Mouse (Mus musculus) heart, embryonic 13.5 days (tissue): ENCODE data around the gene Ncoa5. TPM values are rescaled to one million over a fixed set of nuclear protein-coding genes. Genes with fewer than 3 reads are reported as not detected.

Source experiments
- ATAC-seq: fragments of 200-750 bp; cut with Nextera tagmentation; 2 replicates; pipeline ENCODE4 v1.8.0; 2017; ENCODE audit warnings: moderate TSS enrichment; ENCODE audit not compliant: insufficient number of reproducible peaks, low FRiP score, low TSS enrichment; ENCODE audit errors: extremely low read depth
- H3K27ac ChIP-seq: fragments of 300-500 bp; sonication (generic); replicated peaks from 2 replicates; pipeline ENCODE4 v1.5.1; 2015; ENCODE audit warnings: moderate library complexity, mild to moderate bottlenecking, inconsistent platforms
- H3K27me3 ChIP-seq: fragments of 300-500 bp; sonication (generic); replicated peaks from 2 replicates; pipeline ENCODE4 v1.6.1; 2015; ENCODE audit warnings: mild to moderate bottlenecking, inconsistent platforms
- H3K36me3 ChIP-seq: fragments of 300-500 bp; sonication (generic); 2 replicates; pipeline ENCODE4 v1.6.1; 2015; ENCODE audit warnings: mild to moderate bottlenecking, inconsistent platforms
- H3K4me1 ChIP-seq: fragments of 300-500 bp; sonication (generic); 2 replicates; pipeline ENCODE4 v1.6.1; 2015; ENCODE audit warnings: inconsistent platforms
- H3K4me2 ChIP-seq: fragments of 300-500 bp; sonication (generic); 2 replicates; pipeline ENCODE4 v1.6.1; 2015; ENCODE audit warnings: inconsistent platforms, mild to moderate bottlenecking, moderate library complexity
- H3K4me3 ChIP-seq: fragments of 300-500 bp; sonication (generic); 2 replicates; pipeline ENCODE4 v1.5.1; 2015; ENCODE audit warnings: moderate library complexity, mild to moderate bottlenecking, inconsistent platforms
- H3K9ac ChIP-seq: fragments of 300-500 bp; sonication (generic); 2 replicates; pipeline ENCODE4 v1.6.1; 2015; ENCODE audit warnings: inconsistent platforms, mild to moderate bottlenecking, moderate library complexity
- H3K9me3 ChIP-seq: fragments of 300-500 bp; sonication (generic); 2 replicates; pipeline ENCODE4 v1.6.1; 2016; ENCODE audit warnings: inconsistent platforms
- WGBS: fragments of 180-500 bp; shearing (Covaris S2); methylation state at CpG from one replicate; pipeline ENCODE4 v1.1.7; 2015; ENCODE audit warnings: mixed read lengths; 5-methylcytosine and 5-hydroxymethylcytosine counted together
- polyA plus RNA-seq: library from polyadenylated mRNA; unstranded; fragments of >200 nt; fragmentation: Nextera tagmentation; extraction: Ambion mirVana; gene quantifications from 2 replicates; pipeline ENCODE4 v1.2.1, GENCODE M21; 2015

Gene Ncoa5
- polyA plus RNA-seq, 1 experiment from 2014 or later: 40.0 TPM

- WGBS: 77% methylated on average over 4 of the region's 4 CpGs
- H3K27ac ChIP-seq: no peak overlapping the region
- no peaks in the 10 kb centered on the region for H3K36me3 ChIP-seq
- no peak overlapping the region for H3K9ac ChIP-seq
- no peak overlapping the region for H3K4me2 ChIP-seq
- peaks cover 14% of the 10 kb centered on the region for H3K4me1 ChIP-seq
- no peak overlapping the region for H3K4me3 ChIP-seq
- H3K27me3 ChIP-seq: peaks cover 99% of the 10 kb centered on the region
- ATAC-seq: no peak
- 0 out of 2 replicates have a peak, but pooled peaks cover 3% of the 10 kb centered on the region for H3K9me3 ChIP-seq
These were observed 82.9 kb downstream of the Ncoa5 start for GRCm38 (mm10) chr2:164951745-164952144.

GRCm38 (mm10) chr2:164950501-164950900, 84.2 kb downstream of the Ncoa5 start:
- Histone ChIP-seq H3K9me3 (0 out of 2 replicates have a peak, but pooled peaks cover 3% of the 10 kb centered on the region), H3K4me2 (0 out of 2 replicates have a peak overlapping the region, but pooled peaks have one; percentile 4), H3K27me3 (peaks cover 98% of the 10 kb centered on the region), H3K27ac (no peak overlapping the region), H3K36me3 (no peaks in the 10 kb centered on the region), H3K4me3 (no peak overlapping the region), H3K9ac (no peak overlapping the region), H3K4me1 (peaks cover 14% of the 10 kb centered on the region)
- no peak for ATAC-seq
- WGBS: 22% methylated on average over 13 of the region's 13 CpGs

Other genes starting within 250 kb of the Ncoa5 start
- 26.7 and 31.8 TPM in 2 replicates for gene Snx21, start 249.0 kb downstream of the Ncoa5 start, polyA plus RNA-seq
- 12.0 and 18.0 TPM in 2 replicates for gene Acot8, start 230.0 kb downstream of the Ncoa5 start, polyA plus RNA-seq
- 5.0 and 5.4 TPM in 2 replicates for gene Zswim3, start 229.8 kb downstream of the Ncoa5 start, polyA plus RNA-seq
- 8.7 and 9.0 TPM in 2 replicates for gene Zswim1, start 212.2 kb downstream of the Ncoa5 start, polyA plus RNA-seq
- gene Spata25, start 206.3 kb downstream of the Ncoa5 start, polyA plus RNA-seq: not detected in 2 replicates
- 171 and 180 TPM in 2 replicates for gene Ctsa, start 202.0 kb downstream of the Ncoa5 start, polyA plus RNA-seq
- 44.5 and 46.7 TPM in 2 replicates for gene Neurl2, start 201.4 kb downstream of the Ncoa5 start, polyA plus RNA-seq
- gene Pltp, start 177.2 kb downstream of the Ncoa5 start, polyA plus RNA-seq: 11.8 and 14.9 TPM in 2 replicates
- 56.0 and 63.1 TPM in 2 replicates for gene Pcif1, start 155.6 kb downstream of the Ncoa5 start, polyA plus RNA-seq
- 8.8 and 9.2 TPM in 2 replicates for gene Zfp335, start 123.1 kb downstream of the Ncoa5 start, polyA plus RNA-seq
- 0.33 and 0.36 TPM in 2 replicates for gene Mmp9, start 94.1 kb downstream of the Ncoa5 start, polyA plus RNA-seq
- 0.42 and 0.56 TPM in 2 replicates for gene Slc12a5, start 74.1 kb downstream of the Ncoa5 start, polyA plus RNA-seq
- 7.6 and 8.5 TPM in 2 replicates for gene Cd40, start 20.8 kb upstream of the Ncoa5 start, polyA plus RNA-seq
- gene 1700025C18Rik, start 55.9 kb upstream of the Ncoa5 start, polyA plus RNA-seq: not detected in 2 replicates
- gene Cdh22, start 200.0 kb upstream of the Ncoa5 start, polyA plus RNA-seq: 0.08 TPM in 1 of 2 replicates, not detected in the other